Comparison of ENCODE assay signal across 8 mouse cellular contexts in genomic region chr11:98960313-98960906, GRCm38 (mm10). TPM values are rescaled to one million over a fixed set of nuclear protein-coding genes. Genes with fewer than 3 reads are reported as not detected.
DNase-seq lines count a peak whose midpoint lies in the region; ATAC-seq and TF ChIP-seq lines count a peak whose summit lies in the region.

No protein-coding gene starts in this region.

- peaks cover 9% of the 10 kb centered on the region; the same call in 1 of the 2 replicates for H3K27me3 ChIP-seq in embryonic facial prominence, embryonic 10.5 days (replicated peaks; ENCODE audit: low read depth, poor library complexity, severe bottlenecking)
- no peaks in the 10 kb centered on the region for H3K27me3 ChIP-seq in heart, embryonic 15.5 days
- no peaks in the 10 kb centered on the region for H3K27me3 ChIP-seq in stomach, postnatal 0 days (ENCODE audit: control insufficient read depth, insufficient read depth, low read length)

- H3K9ac ChIP-seq in heart, embryonic 15.5 days, result peak overlapping the region; percentile 75
- peak overlapping the region; percentile 82 for H3K9ac ChIP-seq in stomach, postnatal 0 days (ENCODE audit: low read length)

- no peak for TF ChIP-seq CTCF in stomach, postnatal 0 days (IDR thresholded peaks at IDR 0.05; ENCODE audit: low read depth)

- peak overlapping the region; percentile 88 for H3K27ac ChIP-seq in embryonic facial prominence, embryonic 10.5 days (replicated peaks)
- peak overlapping the region; percentile 91 for H3K27ac ChIP-seq in heart, embryonic 15.5 days
- H3K27ac ChIP-seq in macrophage, result peak overlapping the region; percentile 42
- peak overlapping the region; percentile 92 for H3K27ac ChIP-seq in stomach, postnatal 0 days (replicated peaks)

- peaks cover 79% of the 10 kb centered on the region for H3K4me1 ChIP-seq in embryonic facial prominence, embryonic 10.5 days
- H3K4me1 ChIP-seq in heart, embryonic 15.5 days (replicated peaks), result peaks cover 82% of the 10 kb centered on the region
- peaks cover 14% of the 10 kb centered on the region for H3K4me1 ChIP-seq in stomach, postnatal 0 days (replicated peaks; ENCODE audit: control insufficient read depth, insufficient read depth)

- ATAC-seq in heart, embryonic 15.5 days (replicated peaks; ENCODE audit: insufficient number of reproducible peaks, insufficient read depth, low FRiP score, low read depth), result peak; percentile 14
- peak; percentile 41 for ATAC-seq in stomach, postnatal 0 days (ENCODE audit: low FRiP score, low TSS enrichment)

- TF ChIP-seq EP300 in stomach, postnatal 0 days (optimal IDR thresholded peaks at IDR 0.05), result no peak

- H3K79me2 ChIP-seq in macrophage (ENCODE audit: inconsistent target), result peaks cover 74% of the 10 kb centered on the region; the same call in 1 of the 2 replicates

- H3K4me2 ChIP-seq in heart, embryonic 15.5 days, result peak overlapping the region; percentile 95
- peak overlapping the region; percentile 99 for H3K4me2 ChIP-seq in stomach, postnatal 0 days (replicated peaks; ENCODE audit: low read depth)

- H3K9me3 ChIP-seq in embryonic facial prominence, embryonic 10.5 days, result no peaks in the 10 kb centered on the region
- H3K9me3 ChIP-seq in heart, embryonic 15.5 days (replicated peaks), result no peaks in the 10 kb centered on the region
- no peaks in the 10 kb centered on the region for H3K9me3 ChIP-seq in stomach, postnatal 0 days (ENCODE audit: control insufficient read depth, low read length)

- H3K4me3 ChIP-seq in embryonic facial prominence, embryonic 10.5 days, result peak overlapping the region; percentile 77
- peak overlapping the region; percentile 70 for H3K4me3 ChIP-seq in heart, embryonic 15.5 days
- peak overlapping the region; percentile 43 for H3K4me3 ChIP-seq in macrophage (ENCODE audit: inconsistent target)
- H3K4me3 ChIP-seq in stomach, postnatal 0 days (ENCODE audit: low read depth, low read length), result peak overlapping the region; percentile 70

- under 1% methylated on average over 53 of the region's 53 CpGs for WGBS in embryonic facial prominence, embryonic 10.5 days
- WGBS in heart, embryonic 15.5 days, result 1% methylated on average over 53 of the region's 53 CpGs
- 1% methylated on average over 49 of the region's 53 CpGs for WGBS in macrophage (ENCODE audit: missing documents)
- under 1% methylated on average over 34 of the region's 53 CpGs for WGBS in stomach, postnatal 0 days

- peak; percentile 58 to 70 for DNase-seq in spleen, adult 18-20 months
- DNase-seq in spleen, adult 12 weeks (ENCODE audit: low spot score), result no peak
- DNase-seq in embryonic facial prominence, embryonic 10.5 days (ENCODE audit: low spot score), result peak; percentile 89
- peak; percentile 90 for DNase-seq in kidney, postnatal 14 days
- peak; percentile 90 for DNase-seq in stomach, postnatal 0 days (ENCODE audit: low spot score)
- no peak for DNase-seq in left cerebral cortex, adult 8-10 months (ENCODE audit: low spot score in 2 of 2)

- H3K36me3 ChIP-seq in embryonic facial prominence, embryonic 10.5 days (replicated peaks), result peaks cover 29% of the 10 kb centered on the region
- peaks cover 9% of the 10 kb centered on the region for H3K36me3 ChIP-seq in heart, embryonic 15.5 days
- H3K36me3 ChIP-seq in macrophage (ENCODE audit: inconsistent target), result no peaks in the 10 kb centered on the region
- H3K36me3 ChIP-seq in stomach, postnatal 0 days (ENCODE audit: control insufficient read depth, insufficient read depth, low read length), result no peaks in the 10 kb centered on the region

RNA-seq across cellular contexts. Expression of gene Gjd3, which starts 22.4 kb away (rescaled TPM):
- polyA plus RNA-seq in embryonic facial prominence, embryonic 10.5 days (2016; fragmentation: Nextera tagmentation; extraction: Ambion mirVana), result 0.25 TPM in 1 of 2 replicates, not detected in the other
- 3.6 and 4.4 TPM in 2 replicates for polyA plus RNA-seq in heart, embryonic 15.5 days (2015; fragmentation: Nextera tagmentation; extraction: Ambion mirVana)
- not detected for total RNA-seq in macrophage (2018; cell fraction: chromatin; rRNA removed)
- total RNA-seq in macrophage (2018; cell fraction: cytosol; rRNA removed), result not detected
- not detected for total RNA-seq in macrophage (2018; cell fraction: nucleus; rRNA removed)
- polyA plus RNA-seq in macrophage (2018), result not detected in 3 replicates
- polyA plus RNA-seq in stomach, postnatal 0 days (2015; fragmentation: Nextera tagmentation; extraction: Ambion mirVana), result 1.9 and 2.1 TPM in 2 replicates
- total RNA-seq in left cerebral cortex, adult 8-10 months (2022), result 1 to 10 TPM; 1.2 to 1.8 (median 1.4) TPM

RNA-seq across cellular contexts. Expression of gene Rara, which starts 32.8 kb away (rescaled TPM):
- polyA plus RNA-seq in embryonic facial prominence, embryonic 10.5 days (2016; fragmentation: Nextera tagmentation; extraction: Ambion mirVana), result 34.0 and 35.6 TPM in 2 replicates
- polyA plus RNA-seq in heart, embryonic 15.5 days (2015; fragmentation: Nextera tagmentation; extraction: Ambion mirVana), result 26.2 and 31.0 TPM in 2 replicates
- total RNA-seq in macrophage (2018; cell fraction: chromatin; rRNA removed), result 10 to 100 TPM in 20 of 26 experiments, 1 to 10 TPM in 6; 7.0 to 27.6 (median 17.2) TPM
- total RNA-seq in macrophage (2018; cell fraction: cytosol; rRNA removed), result 10 to 100 TPM in 24 of 26 experiments, 1 to 10 TPM in 2; 7.8 to 33.7 (median 21.0) TPM
- total RNA-seq in macrophage (2018; cell fraction: nucleus; rRNA removed), result 10 to 100 TPM in 24 of 26 experiments, 1 to 10 TPM in 2; 6.3 to 35.2 (median 17.9) TPM
- 13.3 to 17.5 TPM (median 13.4 TPM) in 3 replicates for polyA plus RNA-seq in macrophage (2018)
- polyA plus RNA-seq in stomach, postnatal 0 days (2015; fragmentation: Nextera tagmentation; extraction: Ambion mirVana), result 20.1 and 25.9 TPM in 2 replicates
- 10 to 100 TPM; 11.1 to 11.7 (median 11.4) TPM for total RNA-seq in left cerebral cortex, adult 8-10 months (2022)

RNA-seq across cellular contexts. Expression of gene Cdc6, which starts 52.8 kb away (rescaled TPM):
- polyA plus RNA-seq in embryonic facial prominence, embryonic 10.5 days (2016; fragmentation: Nextera tagmentation; extraction: Ambion mirVana), result 65.1 and 69.1 TPM in 2 replicates
- 14.2 and 20.4 TPM in 2 replicates for polyA plus RNA-seq in heart, embryonic 15.5 days (2015; fragmentation: Nextera tagmentation; extraction: Ambion mirVana)
- total RNA-seq in macrophage (2018; cell fraction: chromatin; rRNA removed), result 1 to 10 TPM in 20 of 26 experiments, under 1 TPM in 6; 0.25 to 5.5 (median 2.3) TPM
- total RNA-seq in macrophage (2018; cell fraction: cytosol; rRNA removed), result 1 to 10 TPM in 22 of 26 experiments, under 1 TPM in 4; 0.57 to 2.4 (median 1.4) TPM
- total RNA-seq in macrophage (2018; cell fraction: nucleus; rRNA removed), result 10 to 100 TPM in 1 of 26 experiments, 1 to 10 TPM in 23, under 1 TPM in 2; 0.58 to 22.6 (median 1.7) TPM
- polyA plus RNA-seq in macrophage (2018), result 0.70 to 13.4 TPM (median 2.2 TPM) in 3 replicates
- 6.6 and 7.0 TPM in 2 replicates for polyA plus RNA-seq in stomach, postnatal 0 days (2015; fragmentation: Nextera tagmentation; extraction: Ambion mirVana)
- total RNA-seq in left cerebral cortex, adult 8-10 months (2022), result under 1 TPM; 0.15 to 0.91 (median 0.25) TPM

Comparison
In these comparisons a context has a peak if more than half of its experiments do, and no peak if none do; other contexts are left out.
1. DNase-seq: peak in spleen, adult 18-20 months (2 of 2), embryonic facial prominence, embryonic 10.5 days (single experiment), kidney, postnatal 14 days (single experiment) and stomach, postnatal 0 days (single experiment); none in spleen, adult 12 weeks (single experiment) and left cerebral cortex, adult 8-10 months (0 of 2).
2. H3K27ac ChIP-seq: peak in every context shown above with its lines; median percentile 92 in stomach, postnatal 0 days; 91 in heart, embryonic 15.5 days; 88 in embryonic facial prominence, embryonic 10.5 days; 42 in macrophage.
3. Peak in every context shown above with its lines, with median percentiles within 50 percentile points of each other: H3K4me3 ChIP-seq.